Mouse (Mus musculus): ENCODE measurements at regions not wholly inside any gene's neighbourhood (a gene's known extent, or its start where the extent isn't known, plus 50 kb on each side); places are given as distances from the start of the nearest gene placed in this dataset.

DNA sequence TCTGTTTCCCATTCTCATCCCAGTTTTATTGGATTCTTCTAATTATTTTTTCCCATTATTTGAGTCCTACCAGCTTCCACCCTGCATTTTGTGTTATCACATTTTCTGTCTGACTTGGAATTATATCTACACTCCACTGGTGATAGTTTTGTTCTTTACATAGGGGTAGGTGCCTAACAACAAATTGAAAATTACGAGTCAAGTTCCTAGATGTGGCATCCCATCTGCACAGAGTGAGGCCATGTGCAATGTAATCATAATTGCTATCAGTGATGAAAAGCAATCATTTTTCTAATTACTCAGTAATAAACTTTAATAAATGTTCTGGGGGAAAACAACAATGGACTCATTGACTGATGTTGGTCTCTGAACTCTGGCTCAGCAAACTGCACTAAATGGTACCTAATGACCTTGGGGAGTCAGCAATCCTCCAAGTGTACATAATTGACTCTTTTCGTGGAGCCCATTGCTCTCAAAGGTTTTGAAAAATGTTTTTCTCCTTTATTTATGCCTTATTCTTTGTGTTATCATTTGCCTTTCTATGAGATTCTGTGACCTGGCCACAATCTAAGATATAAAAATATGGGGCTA is 250.6 kb upstream of the Rspo3 start:
- no peak for TF ChIP-seq CTCF (IDR thresholded peaks at IDR 0.05)
- no peak for DNase-seq (ENCODE audit: extremely low spot score in 1 of 2, low spot score in 2 of 2)
- Histone ChIP-seq H3K4me3 (no peak overlapping the region), H3K27ac (no peak overlapping the region)
- intact Hi-C loops (cut with DNase I), result no loop called here

DNA sequence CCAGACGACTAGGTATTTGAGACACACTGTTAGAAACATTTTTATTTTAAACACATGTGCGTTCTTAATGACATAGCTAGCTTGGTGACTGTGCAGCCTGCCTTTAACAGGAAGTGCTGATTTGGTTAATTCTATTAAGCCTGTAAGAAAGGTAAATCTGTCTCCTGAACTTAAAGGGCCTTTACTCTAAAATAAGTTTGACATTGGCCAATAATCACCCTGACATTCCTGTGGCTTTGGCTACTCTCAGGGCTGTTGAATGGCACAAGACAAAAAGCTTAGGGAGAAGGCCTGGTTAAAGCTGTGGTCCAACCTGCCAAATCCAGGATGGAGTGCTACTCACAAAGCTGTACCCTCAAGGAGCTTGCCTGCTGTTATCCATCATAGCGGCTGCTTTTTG is 201.0 kb upstream of the Rspo3 start:
- Histone ChIP-seq H3K27ac (no peak overlapping the region), H3K4me3 (no peak overlapping the region)
- TF ChIP-seq CTCF (IDR thresholded peaks at IDR 0.05), result no peak
- intact Hi-C loops (cut with DNase I), result no loop called here
- DNase-seq (ENCODE audit: extremely low spot score in 1 of 2, low spot score in 2 of 2), result no peak

DNA sequence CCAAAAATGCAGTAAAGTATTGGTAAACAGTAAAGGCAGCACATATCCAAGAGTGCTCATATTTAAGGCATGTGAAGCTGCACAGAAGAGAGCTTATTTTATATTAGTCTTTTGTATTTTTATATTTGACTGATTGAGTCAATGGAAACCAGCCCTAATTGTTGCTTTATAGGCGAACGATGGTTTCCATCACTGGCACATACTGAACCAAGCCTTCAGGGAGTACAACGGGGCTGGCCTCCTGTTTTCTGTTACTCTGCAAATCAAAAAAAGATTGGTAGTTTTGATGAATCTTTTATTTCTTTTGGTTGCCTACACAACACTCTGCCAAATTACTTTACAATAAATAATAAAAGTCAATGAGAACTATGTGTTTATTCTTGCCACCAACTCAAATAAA is 189.7 kb upstream of the Rspo3 start:
- DNase-seq (ENCODE audit: extremely low spot score in 1 of 2, low spot score in 2 of 2), result no peak
- H3K4me3 ChIP-seq, result no peak overlapping the region
- H3K27ac ChIP-seq, result no peak overlapping the region
- TF ChIP-seq CTCF (IDR thresholded peaks at IDR 0.05), result no peak
- intact Hi-C loops (cut with DNase I), result no loop called here

DNA sequence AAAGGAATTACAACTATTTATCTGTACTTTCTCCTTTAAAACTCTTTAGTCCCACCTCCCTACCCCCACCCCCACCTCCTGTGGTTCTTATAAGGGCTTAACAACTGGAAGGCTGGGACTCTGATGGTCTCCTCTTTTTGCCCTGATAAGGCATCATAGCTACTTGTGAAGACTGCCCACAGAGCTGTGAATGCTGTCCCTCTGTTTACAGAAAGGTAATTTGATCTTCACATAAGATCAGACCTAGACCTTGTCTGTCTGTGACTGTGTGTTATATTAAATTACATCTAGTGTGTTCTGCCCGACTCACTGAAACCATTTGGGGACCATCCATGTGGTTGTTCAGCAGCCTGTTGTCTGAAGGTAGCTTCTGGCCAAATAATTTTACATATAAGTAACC is 175.3 kb upstream of the Rspo3 start:
- intact Hi-C loops (cut with DNase I), result no loop called here
- TF ChIP-seq CTCF (IDR thresholded peaks at IDR 0.05), result no peak
- no peak for DNase-seq (ENCODE audit: extremely low spot score in 1 of 2, low spot score in 2 of 2)
- Histone ChIP-seq H3K4me3 (no peak overlapping the region), H3K27ac (no peak overlapping the region)

DNA sequence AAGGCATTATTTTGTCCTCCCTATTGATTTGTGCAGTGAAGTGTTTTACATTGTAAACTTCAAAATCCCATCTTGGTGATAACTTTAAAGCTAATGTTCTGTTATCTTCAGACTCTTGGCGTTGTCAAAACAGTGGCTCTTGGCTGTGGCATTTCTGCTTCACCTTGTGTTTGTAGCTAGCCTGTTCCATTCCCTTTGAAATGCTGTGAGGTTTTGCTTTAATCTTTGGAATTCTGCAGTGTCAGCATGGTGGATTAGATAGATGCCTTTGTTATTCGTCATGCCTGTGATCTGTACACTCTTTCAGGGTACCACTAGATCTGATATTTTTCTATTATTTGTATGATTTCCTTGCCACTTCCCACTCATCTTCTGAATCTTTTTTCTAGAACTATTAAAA is 173.0 kb upstream of the Rspo3 start:
- intact Hi-C loops (cut with DNase I), result no loop called here
- DNase-seq (ENCODE audit: extremely low spot score in 1 of 2, low spot score in 2 of 2), result no peak
- no peak for TF ChIP-seq CTCF (IDR thresholded peaks at IDR 0.05)
- no peak overlapping the region for H3K27ac ChIP-seq
- H3K4me3 ChIP-seq, result no peak overlapping the region

DNA sequence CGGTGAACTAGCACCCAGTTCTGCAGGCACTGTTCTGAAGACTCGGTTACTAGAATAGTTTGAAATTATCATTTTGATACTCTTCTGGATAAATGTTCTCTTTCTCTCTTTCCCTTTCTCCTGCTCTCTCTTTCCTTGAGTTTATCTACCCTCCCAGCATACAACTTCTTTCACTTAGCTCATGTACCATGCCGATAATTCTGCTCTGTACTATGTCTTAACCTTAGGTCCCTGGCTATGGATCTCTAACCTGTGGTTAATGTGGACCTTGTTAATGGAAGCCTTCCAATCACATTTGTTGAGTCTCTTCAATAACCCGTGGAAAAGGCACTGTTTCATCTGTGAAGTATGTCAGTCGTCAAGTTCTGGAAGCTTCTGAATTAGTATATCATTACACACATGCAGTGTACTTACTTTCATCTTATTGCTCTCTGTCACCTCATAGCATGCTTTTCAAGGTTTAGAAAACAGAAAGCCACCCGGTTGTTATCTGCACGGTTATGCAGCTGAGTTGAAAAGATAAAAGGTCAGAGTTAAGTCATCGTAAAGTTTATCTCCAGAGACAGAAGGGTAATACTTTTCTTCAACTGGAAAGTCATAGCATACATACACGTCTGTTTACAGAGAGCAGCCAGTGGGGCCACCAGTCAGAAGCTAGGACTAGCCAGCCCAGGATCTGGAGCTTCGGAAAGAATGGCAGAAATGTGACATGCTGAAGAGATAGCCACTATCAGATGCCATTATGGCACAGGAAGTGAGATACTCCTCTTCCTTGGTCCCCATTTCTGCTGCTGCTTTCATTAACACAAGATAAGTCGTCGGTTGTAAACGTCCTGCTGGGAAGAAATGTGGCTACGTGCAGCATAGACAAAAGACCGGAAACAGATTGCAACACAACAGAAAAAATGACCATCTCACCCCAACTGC is 157.6 kb upstream of the Rspo3 start:
- Histone ChIP-seq H3K27ac (no peak overlapping the region), H3K4me3 (no peak overlapping the region)
- no peak for DNase-seq (ENCODE audit: extremely low spot score in 1 of 2, low spot score in 2 of 2)
- no peak for TF ChIP-seq CTCF (IDR thresholded peaks at IDR 0.05)
- intact Hi-C loops (cut with DNase I), result no loop called here

DNA sequence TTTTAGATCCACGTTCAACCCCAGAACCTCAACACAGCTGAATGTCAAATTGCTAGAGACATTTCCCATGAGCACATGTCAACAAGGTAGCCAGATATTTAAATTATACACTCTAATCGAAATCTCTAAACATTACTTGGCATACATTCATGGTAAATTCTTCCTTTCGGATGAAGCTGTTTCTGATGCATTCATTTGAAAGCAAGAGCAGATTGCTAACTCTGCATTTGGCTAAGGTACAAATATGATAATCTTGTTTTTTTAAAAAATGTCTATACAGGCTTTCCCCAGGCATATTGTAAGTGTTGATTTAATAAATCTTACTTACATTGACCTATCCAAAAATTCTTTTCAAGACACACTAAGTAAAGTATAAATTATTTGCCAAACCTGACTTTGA is 153.9 kb upstream of the Rspo3 start:
- no peak for TF ChIP-seq CTCF (IDR thresholded peaks at IDR 0.05)
- no peak overlapping the region for H3K4me3 ChIP-seq
- no peak for DNase-seq (ENCODE audit: extremely low spot score in 1 of 2, low spot score in 2 of 2)
- H3K27ac ChIP-seq, result no peak overlapping the region
- intact Hi-C loops (cut with DNase I), result no loop called here

DNA sequence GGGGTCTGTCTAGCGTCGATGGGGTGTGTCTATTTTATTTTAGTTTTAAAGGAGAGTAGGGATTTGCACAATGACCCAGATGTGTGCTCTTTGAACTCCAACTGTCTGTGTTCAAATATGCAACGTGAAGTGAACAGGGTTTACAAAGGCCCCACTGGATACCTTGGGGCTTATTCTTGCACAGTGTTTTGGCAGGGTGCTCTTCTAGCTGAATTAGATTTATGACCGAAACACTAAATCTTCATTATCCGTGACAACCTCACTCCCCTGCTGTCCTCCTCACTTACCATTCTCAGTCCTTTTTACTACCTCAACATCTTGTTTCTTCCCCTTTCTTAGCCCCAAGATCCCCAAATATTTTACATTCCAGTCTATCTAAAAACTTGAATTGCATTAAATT is 151.3 kb upstream of the Rspo3 start:
- Histone ChIP-seq H3K4me3 (no peak overlapping the region), H3K27ac (no peak overlapping the region)
- TF ChIP-seq CTCF (IDR thresholded peaks at IDR 0.05), result no peak
- no peak for DNase-seq (ENCODE audit: extremely low spot score in 1 of 2, low spot score in 2 of 2)
- intact Hi-C loops (cut with DNase I), result no loop called here

DNA sequence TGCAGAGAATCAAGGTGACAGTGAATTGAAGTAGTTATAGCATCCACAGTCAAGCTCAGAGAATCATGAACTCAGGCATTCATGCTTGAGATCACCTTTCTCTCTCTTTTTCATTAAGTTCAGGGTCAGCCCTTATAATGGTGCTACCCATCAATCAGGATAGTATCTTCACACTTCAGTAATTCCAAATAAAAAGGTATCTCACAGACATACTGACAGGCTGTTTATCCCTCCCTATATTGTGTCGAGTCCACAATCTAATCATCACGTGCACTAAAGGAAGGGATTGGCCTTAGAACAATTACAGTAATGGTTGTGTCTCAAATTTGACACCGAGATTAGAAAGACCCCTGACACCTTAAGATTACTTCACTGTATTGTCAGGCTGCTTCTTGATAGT is 138.7 kb upstream of the Rspo3 start:
- no peak for TF ChIP-seq CTCF (IDR thresholded peaks at IDR 0.05)
- Histone ChIP-seq H3K4me3 (no peak overlapping the region), H3K27ac (no peak overlapping the region)
- intact Hi-C loops (cut with DNase I), result no loop called here
- no peak for DNase-seq (ENCODE audit: extremely low spot score in 1 of 2, low spot score in 2 of 2)

DNA sequence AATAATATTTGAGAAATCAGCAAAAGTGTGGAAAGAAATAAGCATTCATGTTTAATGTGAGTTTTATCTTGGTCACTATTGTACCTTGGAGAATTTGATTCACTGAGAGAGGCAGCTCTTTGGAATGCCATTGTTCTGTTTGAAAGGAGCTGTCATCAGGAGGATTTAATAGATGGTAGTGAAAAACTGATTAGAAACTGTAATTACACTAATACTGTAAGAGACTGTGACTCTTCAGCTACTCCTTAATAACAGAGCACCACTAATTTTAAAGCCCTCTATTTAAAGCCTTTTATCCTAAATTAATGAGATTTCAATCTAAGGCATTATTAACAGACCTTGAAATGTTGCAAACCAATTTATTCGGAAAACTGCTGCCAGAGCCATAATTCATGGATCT is 126.1 kb upstream of the Rspo3 start:
- Histone ChIP-seq H3K4me3 (no peak overlapping the region), H3K27ac (no peak overlapping the region)
- intact Hi-C loops (cut with DNase I), result no loop called here
- TF ChIP-seq CTCF (IDR thresholded peaks at IDR 0.05), result no peak
- DNase-seq (ENCODE audit: extremely low spot score in 1 of 2, low spot score in 2 of 2), result no peak

DNA sequence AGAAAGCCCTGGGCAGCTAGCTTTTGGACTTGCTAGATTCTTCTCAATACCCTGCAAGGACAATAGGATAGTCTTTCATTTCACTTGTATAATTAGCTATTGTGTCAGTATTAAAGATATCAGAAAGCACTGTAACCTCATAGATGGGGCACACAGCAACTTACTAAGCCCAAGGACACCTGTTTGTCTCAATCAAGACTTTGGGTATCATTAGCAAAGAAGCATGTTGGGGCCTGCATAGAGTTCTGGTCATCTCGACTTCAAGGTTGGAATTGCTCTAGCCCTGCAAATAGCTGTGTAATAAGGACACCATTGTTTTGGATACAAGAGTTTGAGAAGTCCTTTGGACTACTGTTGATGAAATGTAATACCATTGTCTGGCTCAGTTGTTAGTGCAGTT is 104.6 kb upstream of the Rspo3 start:
- intact Hi-C loops (cut with DNase I), result no loop called here
- Histone ChIP-seq H3K27ac (no peak overlapping the region), H3K4me3 (no peak overlapping the region)
- DNase-seq (ENCODE audit: extremely low spot score in 1 of 2, low spot score in 2 of 2), result no peak
- no peak for TF ChIP-seq CTCF (IDR thresholded peaks at IDR 0.05)

DNA sequence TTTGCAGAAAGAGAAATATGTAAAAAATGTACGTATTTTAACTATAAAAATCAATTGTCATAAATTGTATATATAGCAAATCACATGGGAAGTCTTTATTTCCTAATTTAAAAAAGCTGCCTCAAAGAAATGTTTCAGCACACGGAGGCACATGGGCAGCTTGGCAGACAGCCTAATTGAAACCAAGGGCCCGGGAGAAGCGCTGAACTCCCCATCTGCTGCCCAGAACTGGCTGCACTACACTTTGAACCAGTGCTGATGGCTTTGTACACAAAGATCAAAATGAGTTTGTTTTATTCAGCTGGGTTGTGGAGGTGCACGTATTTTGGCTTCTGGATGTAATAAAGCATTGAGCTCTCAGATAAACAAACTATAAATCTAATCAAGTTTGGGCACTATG is 100.2 kb upstream of the Rspo3 start:
- no peak for TF ChIP-seq CTCF (IDR thresholded peaks at IDR 0.05)
- DNase-seq (ENCODE audit: extremely low spot score in 1 of 2, low spot score in 2 of 2), result no peak
- no peak overlapping the region for H3K27ac ChIP-seq
- intact Hi-C loops (cut with DNase I), result no loop called here
- H3K4me3 ChIP-seq, result no peak overlapping the region

DNA sequence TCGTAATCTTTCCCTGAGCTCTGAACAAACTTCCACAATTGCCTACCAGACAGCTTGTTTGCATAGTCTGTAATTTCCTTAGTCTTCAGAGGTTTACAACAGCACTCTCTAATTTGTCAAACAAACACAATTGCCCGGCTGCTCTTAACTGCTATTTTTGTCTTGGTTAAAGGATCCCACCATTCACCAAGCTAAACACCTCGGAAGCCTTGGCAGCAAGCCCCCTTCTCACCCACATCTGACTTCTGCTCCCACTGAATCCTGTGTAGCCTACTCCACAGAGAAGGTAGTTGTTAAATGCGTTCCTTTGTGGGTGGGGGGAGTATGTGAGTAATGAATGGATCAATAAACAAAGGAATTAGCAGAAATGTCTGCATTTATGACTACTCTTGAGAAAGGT is 59.8 kb upstream of the Rspo3 start:
- intact Hi-C loops (cut with DNase I), result no loop called here

More for the DNA sequence above, 59.8 kb upstream of the Rspo3 start:
- no peak for TF ChIP-seq CTCF (IDR thresholded peaks at IDR 0.05)
- Histone ChIP-seq H3K27ac (no peak overlapping the region), H3K4me3 (no peak overlapping the region)
- DNase-seq (ENCODE audit: extremely low spot score in 1 of 2, low spot score in 2 of 2), result no peak

All from left cerebral cortex, adult 2 months (tissue).